Mouse (Mus musculus) ES-E14 (cell line): Measurements from ENCODE around the gene Sec16b.

Source experiments
- HCFC1 ChIP-seq: IDR thresholded peaks from 2 replicates; pipeline ENCODE4 v1.6.1; 2012; ENCODE audit warnings: low read length, inconsistent platforms, borderline replicate concordance; ENCODE audit not compliant: insufficient read depth
- ZC3H11A ChIP-seq: IDR thresholded peaks from 2 replicates; pipeline ENCODE4 v1.6.1; 2012; ENCODE audit warnings: low read depth, mild to moderate bottlenecking, inconsistent platforms, low read length, borderline replicate concordance
- ZNF384 ChIP-seq: IDR thresholded peaks from 2 replicates; pipeline ENCODE4 v1.6.1; 2012; ENCODE audit warnings: low read depth, low read length, inconsistent platforms

DNA sequence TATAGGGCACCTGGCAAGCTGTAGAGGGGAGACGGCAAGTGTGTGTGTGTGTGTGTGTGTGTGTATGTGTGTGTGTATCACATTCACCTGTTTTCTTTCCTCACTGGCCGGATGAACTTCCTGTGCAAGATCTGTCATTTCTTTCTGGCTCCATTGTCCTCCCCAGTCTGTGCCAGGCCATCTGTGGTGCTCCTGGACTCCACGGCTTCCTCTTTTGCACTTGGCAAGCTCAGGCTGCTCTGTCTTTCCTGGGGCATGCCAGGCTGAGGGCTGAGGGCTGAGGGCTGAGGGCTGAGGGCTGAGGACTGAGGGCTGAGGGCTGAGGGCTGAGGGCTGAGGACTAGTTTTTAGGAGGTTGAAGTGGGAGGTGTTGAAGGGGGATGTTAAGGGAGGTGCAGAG lies 47.6 kb downstream of the Sec16b start:
- TF ChIP-seq ZC3H11A, result no peak
- TF ChIP-seq HCFC1, result no peak
- TF ChIP-seq ZNF384, result no peak
